Comparison of ENCODE assay signal across 11 mouse cellular contexts in the genomic region with DNA sequence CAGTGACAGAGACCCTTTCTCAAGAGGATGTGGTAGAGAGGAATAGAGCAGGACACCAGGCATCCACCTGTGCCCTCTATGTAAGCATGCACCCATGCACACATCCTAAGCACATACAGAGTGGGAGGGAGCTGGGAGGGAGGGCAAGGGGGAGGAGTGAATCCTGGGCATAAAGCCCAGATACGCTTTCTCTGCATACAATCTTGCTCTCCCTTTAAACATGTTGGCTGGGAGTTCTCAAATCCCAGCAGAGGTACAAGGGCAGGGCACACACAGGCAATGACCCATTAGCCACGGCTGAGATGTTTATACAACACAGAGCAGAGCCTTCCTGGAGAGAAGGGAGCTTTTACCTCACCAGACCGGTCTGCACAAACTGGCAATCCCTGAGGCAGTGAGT. TPM values are rescaled to one million over a fixed set of nuclear protein-coding genes. Genes with fewer than 3 reads are reported as not detected.
DNase-seq lines count a peak whose midpoint lies in the region; ATAC-seq lines count a peak whose summit lies in the region.
"Had no signal": no experiment of that assay in that cellular context is flagged by ENCODE, and none has a peak within 500 bp of the region (broad histone marks: within the 10 kb centered on the region; RNA-seq: fewer than 3 reads in every experiment).

No protein-coding gene starts in this region.

- H3K9me3 ChIP-seq in forebrain, embryonic 15.5 days = no peaks in the 10 kb centered on the region
- no peaks in the 10 kb centered on the region for H3K9me3 ChIP-seq in forebrain, embryonic 11.5 days (ENCODE audit: control insufficient read depth, low read length)
- H3K9me3 ChIP-seq in lung, embryonic 16.5 days (ENCODE audit: control insufficient read depth, low read length) = no peaks in the 10 kb centered on the region
- no peaks in the 10 kb centered on the region for H3K9me3 ChIP-seq in stomach, embryonic 15.5 days

- peak; percentile 43; the same call in 1 of the 2 replicates for ATAC-seq in forebrain, embryonic 15.5 days (replicated peaks)
- ATAC-seq in forebrain, embryonic 11.5 days (replicated peaks; ENCODE audit: low FRiP score) = no peak
- peak; percentile 88 for ATAC-seq in lung, embryonic 16.5 days (ENCODE audit: low read depth)
- ATAC-seq in stomach, embryonic 15.5 days (ENCODE audit: insufficient read depth, low FRiP score, low read depth) = peak; percentile 73

- H3K36me3 ChIP-seq in forebrain, embryonic 15.5 days = no peaks in the 10 kb centered on the region
- no peaks in the 10 kb centered on the region for H3K36me3 ChIP-seq in forebrain, embryonic 11.5 days (ENCODE audit: control insufficient read depth, insufficient read depth, low read length)
- H3K36me3 ChIP-seq in lung, embryonic 16.5 days (ENCODE audit: control insufficient read depth, insufficient read depth, low read length) = no peaks in the 10 kb centered on the region
- H3K36me3 ChIP-seq in stomach, embryonic 15.5 days = no peaks in the 10 kb centered on the region

- H3K4me3 ChIP-seq in forebrain, embryonic 15.5 days = no peak overlapping the region
- H3K4me3 ChIP-seq in forebrain, embryonic 11.5 days (ENCODE audit: low read depth, low read length) = no peak overlapping the region
- H3K4me3 ChIP-seq in lung, embryonic 16.5 days (ENCODE audit: low read length) = no peak overlapping the region
- no peak overlapping the region for H3K4me3 ChIP-seq in stomach, embryonic 15.5 days (replicated peaks)

- no peak overlapping the region for H3K4me2 ChIP-seq in forebrain, embryonic 15.5 days (replicated peaks)
- H3K4me2 ChIP-seq in forebrain, embryonic 11.5 days (ENCODE audit: low read depth, low read length, severe bottlenecking) = no peak overlapping the region
- no peak overlapping the region for H3K4me2 ChIP-seq in lung, embryonic 16.5 days (ENCODE audit: low read depth, low read length)
- no peak overlapping the region for H3K4me2 ChIP-seq in stomach, embryonic 15.5 days

- DNase-seq in forebrain, embryonic 11.5 days (ENCODE audit: low spot score) = no peak
- no peak for DNase-seq in lung, postnatal 14 days
- peak; percentile 24 to 71 for DNase-seq in kidney, adult 8-10 months
- no peak for DNase-seq in gastrocnemius, adult 18-20 months (ENCODE audit: low spot score)
- DNase-seq in left cerebral cortex, postnatal 14 days (ENCODE audit: low spot score in 2 of 2) = no peak

- peaks cover 17% of the 10 kb centered on the region for H3K4me1 ChIP-seq in forebrain, embryonic 15.5 days
- no peaks in the 10 kb centered on the region for H3K4me1 ChIP-seq in forebrain, embryonic 11.5 days (replicated peaks; ENCODE audit: control insufficient read depth, insufficient read depth, low read length)
- H3K4me1 ChIP-seq in lung, embryonic 16.5 days (replicated peaks; ENCODE audit: control insufficient read depth, insufficient read depth, low read length) = peaks cover 18% of the 10 kb centered on the region
- peaks cover 24% of the 10 kb centered on the region for H3K4me1 ChIP-seq in stomach, embryonic 15.5 days

- H3K27ac ChIP-seq in forebrain, embryonic 15.5 days (replicated peaks) = no peak overlapping the region
- no peak overlapping the region for H3K27ac ChIP-seq in forebrain, embryonic 11.5 days (ENCODE audit: low read depth, low read length)
- H3K27ac ChIP-seq in lung, embryonic 16.5 days (ENCODE audit: low read length) = peak overlapping the region; percentile 18
- no peak overlapping the region for H3K27ac ChIP-seq in stomach, embryonic 15.5 days

- intact Hi-C loops in left cerebral cortex, postnatal 14 days (cut with DNase I) = no loop called here

- WGBS in forebrain, embryonic 15.5 days = 8% methylated on average over 3 of the region's 3 CpGs
- WGBS in forebrain, embryonic 11.5 days = 43% methylated on average over 3 of the region's 3 CpGs
- WGBS in lung, embryonic 16.5 days = 2% methylated on average over 3 of the region's 3 CpGs
- WGBS in stomach, embryonic 15.5 days = 9% methylated on average over 3 of the region's 3 CpGs

- H3K9ac ChIP-seq in forebrain, embryonic 15.5 days (replicated peaks) = no peak overlapping the region
- no peak overlapping the region for H3K9ac ChIP-seq in forebrain, embryonic 11.5 days (ENCODE audit: low read length)
- H3K9ac ChIP-seq in lung, embryonic 16.5 days (ENCODE audit: low read length) = no peak overlapping the region
- H3K9ac ChIP-seq in stomach, embryonic 15.5 days = no peak overlapping the region

- H3K27me3 ChIP-seq in forebrain, embryonic 15.5 days = no peaks in the 10 kb centered on the region
- H3K27me3 ChIP-seq in forebrain, embryonic 11.5 days (ENCODE audit: control insufficient read depth, insufficient read depth, low read length) = no peaks in the 10 kb centered on the region
- H3K27me3 ChIP-seq in lung, embryonic 16.5 days (ENCODE audit: control insufficient read depth, insufficient read depth, low read depth, low read length) = no peaks in the 10 kb centered on the region
- H3K27me3 ChIP-seq in stomach, embryonic 15.5 days (replicated peaks) = no peaks in the 10 kb centered on the region

RNA-seq across cellular contexts. Expression of a gene that starts 6.5 kb away (rescaled TPM):
- 0.18 and 0.20 TPM in 2 replicates for polyA plus RNA-seq in forebrain, embryonic 15.5 days (2015; fragmentation: Nextera tagmentation; extraction: Ambion mirVana)
- not detected in 2 replicates for polyA plus RNA-seq in forebrain, embryonic 11.5 days (2014; fragmentation: Nextera tagmentation; extraction: Ambion mirVana)
- 3.1 and 3.8 TPM in 2 replicates for polyA plus RNA-seq in lung, embryonic 16.5 days (2015; fragmentation: Nextera tagmentation; extraction: Ambion mirVana)
- 9.5 and 14.2 TPM in 2 replicates for polyA plus RNA-seq in stomach, embryonic 15.5 days (2015; fragmentation: Nextera tagmentation; extraction: Ambion mirVana)
- total RNA-seq in gastrocnemius, adult 18-20 months (2021) = not detected
- under 1 TPM in 1 of 2 experiments, not detected in 1; 0.59 TPM for total RNA-seq in left cerebral cortex, postnatal 14 days (2021)
- total RNA-seq: layer of hippocampus, postnatal 25 days had no signal

RNA-seq across cellular contexts. Expression of a gene that starts 10.1 kb away (rescaled TPM):
- polyA plus RNA-seq in forebrain, embryonic 15.5 days (2015; fragmentation: Nextera tagmentation; extraction: Ambion mirVana) = not detected in 2 replicates
- polyA plus RNA-seq in forebrain, embryonic 11.5 days (2014; fragmentation: Nextera tagmentation; extraction: Ambion mirVana) = not detected in 2 replicates
- polyA plus RNA-seq in lung, embryonic 16.5 days (2015; fragmentation: Nextera tagmentation; extraction: Ambion mirVana) = not detected in 2 replicates
- polyA plus RNA-seq in stomach, embryonic 15.5 days (2015; fragmentation: Nextera tagmentation; extraction: Ambion mirVana) = not detected in 2 replicates
- not detected for total RNA-seq in gastrocnemius, adult 18-20 months (2021)
- total RNA-seq in left cerebral cortex, postnatal 14 days (2021) = not detected
- total RNA-seq: layer of hippocampus, postnatal 25 days; megakaryocyte progenitor cell, adult 5-6 weeks had no signal
- polyA plus RNA-seq: testis, adult 2 months had no signal

RNA-seq across cellular contexts. Expression of a gene that starts 35.5 kb away (rescaled TPM):
- polyA plus RNA-seq in forebrain, embryonic 15.5 days (2015; fragmentation: Nextera tagmentation; extraction: Ambion mirVana) = 37.5 and 38.3 TPM in 2 replicates
- 21.4 and 22.1 TPM in 2 replicates for polyA plus RNA-seq in forebrain, embryonic 11.5 days (2014; fragmentation: Nextera tagmentation; extraction: Ambion mirVana)
- polyA plus RNA-seq in lung, embryonic 16.5 days (2015; fragmentation: Nextera tagmentation; extraction: Ambion mirVana) = 70.5 and 78.6 TPM in 2 replicates
- 64.9 and 65.4 TPM in 2 replicates for polyA plus RNA-seq in stomach, embryonic 15.5 days (2015; fragmentation: Nextera tagmentation; extraction: Ambion mirVana)
- 100 to 1,000 TPM; 119 to 121 TPM for total RNA-seq in gastrocnemius, adult 18-20 months (2021)
- 10 to 100 TPM; 73.3 to 77.0 TPM for total RNA-seq in left cerebral cortex, postnatal 14 days (2021)

RNA-seq across cellular contexts. Expression of a gene that starts 48.1 kb away (rescaled TPM):
- polyA plus RNA-seq in forebrain, embryonic 15.5 days (2015; fragmentation: Nextera tagmentation; extraction: Ambion mirVana) = 0.11 and 0.45 TPM in 2 replicates
- 0.13 and 0.23 TPM in 2 replicates for polyA plus RNA-seq in forebrain, embryonic 11.5 days (2014; fragmentation: Nextera tagmentation; extraction: Ambion mirVana)
- polyA plus RNA-seq in lung, embryonic 16.5 days (2015; fragmentation: Nextera tagmentation; extraction: Ambion mirVana) = 1.5 and 2.0 TPM in 2 replicates
- polyA plus RNA-seq in stomach, embryonic 15.5 days (2015; fragmentation: Nextera tagmentation; extraction: Ambion mirVana) = 1.8 and 2.3 TPM in 2 replicates
- under 1 TPM; 0.21 to 0.32 TPM for total RNA-seq in gastrocnemius, adult 18-20 months (2021)
- total RNA-seq in left cerebral cortex, postnatal 14 days (2021) = under 1 TPM; 0.51 to 0.64 TPM

Comparison
In these comparisons a context has a peak if more than half of its experiments do, and no peak if none do; other contexts are left out.
1. DNase-seq: peak in kidney, adult 8-10 months (2 of 2); none in forebrain, embryonic 11.5 days (single experiment), lung, postnatal 14 days (single experiment), gastrocnemius, adult 18-20 months (single experiment) and left cerebral cortex, postnatal 14 days (0 of 2).